Mouse (Mus musculus): ENCODE data around the gene Fxyd7. TPM values are rescaled to one million over a fixed set of nuclear protein-coding genes. Genes with fewer than 3 reads are reported as not detected.

Fxyd7 gene
- polyA plus RNA-seq, 1 experiment from 2014 or later = 49.2 TPM

DNA sequence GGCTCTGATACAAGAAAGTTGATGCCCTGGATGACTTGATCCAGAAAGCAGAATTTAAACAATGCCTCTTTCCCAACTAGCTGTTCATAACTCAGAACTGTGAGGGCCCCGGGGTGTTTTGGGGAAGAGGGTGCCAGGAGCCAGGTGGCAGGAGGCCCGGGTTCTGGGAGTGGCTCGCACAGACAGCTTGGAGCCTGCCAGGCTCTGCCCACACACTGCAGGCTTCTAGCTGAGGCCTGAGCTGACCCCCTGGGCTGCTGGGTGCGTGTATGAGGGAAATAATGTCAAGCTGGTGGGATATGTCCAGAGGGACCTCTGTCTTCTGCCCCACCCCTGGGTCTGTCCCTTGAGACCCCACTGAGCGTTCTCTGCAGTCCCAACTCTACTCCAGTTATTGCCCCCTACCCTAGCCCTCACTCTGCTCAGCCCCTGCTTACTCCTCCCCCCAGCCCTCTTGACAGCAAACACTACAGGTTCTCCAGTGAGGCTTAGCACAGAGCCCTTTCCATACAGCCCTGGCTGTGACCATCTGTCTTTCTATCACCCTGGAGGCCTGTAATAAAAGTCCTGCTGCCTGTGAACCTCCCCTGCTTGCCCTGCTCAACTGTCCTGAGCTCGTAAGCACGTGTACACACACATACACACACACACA, 22.9 kb upstream of the Fxyd7 start:
- 0 out of 2 replicates have a peak, but pooled peaks have one; percentile 37 for ATAC-seq

DNA sequence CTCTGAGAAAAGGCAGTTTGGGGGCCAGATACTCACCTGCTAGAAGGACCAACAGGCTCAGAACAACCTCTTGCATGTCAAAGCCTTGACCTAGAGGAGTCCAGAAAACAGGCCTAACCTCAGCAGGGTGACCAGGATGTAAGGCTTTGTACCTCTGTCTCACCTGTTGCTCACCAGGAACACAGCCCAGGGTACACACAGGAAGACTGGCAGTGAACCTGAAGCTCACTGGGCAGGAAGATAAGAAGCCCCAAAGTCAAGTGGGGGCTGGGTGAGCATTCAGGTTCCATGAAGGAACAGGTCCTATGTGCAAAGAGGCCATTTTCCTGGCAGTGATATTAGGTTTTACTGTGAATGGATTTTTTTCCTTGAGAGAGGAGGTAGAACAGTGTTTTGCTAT, 22.3 kb upstream of the Fxyd7 start:
- Histone ChIP-seq H3K27me3 (no peaks in the 10 kb centered on the region), H3K9me3 (no peaks in the 10 kb centered on the region), H3K27ac (no peak overlapping the region), H3K9ac (replicated peaks) (no peak overlapping the region), H3K4me3 (replicated peaks) (no peak overlapping the region), H3K36me3 (no peaks in the 10 kb centered on the region), H3K4me1 (replicated peaks) (no peaks in the 10 kb centered on the region), H3K4me2 (replicated peaks) (no peak overlapping the region)
- ATAC-seq = no peak

More for the DNA sequence above, 22.9 kb upstream of the Fxyd7 start:
- Histone ChIP-seq H3K4me1 (replicated peaks) (no peaks in the 10 kb centered on the region), H3K36me3 (no peaks in the 10 kb centered on the region), H3K4me3 (replicated peaks) (no peak overlapping the region), H3K27me3 (no peaks in the 10 kb centered on the region), H3K9me3 (no peaks in the 10 kb centered on the region), H3K9ac (replicated peaks) (no peak overlapping the region), H3K4me2 (replicated peaks) (no peak overlapping the region), H3K27ac (no peak overlapping the region)
- 73% methylated on average over 7 of the region's 7 CpGs for WGBS

DNA sequence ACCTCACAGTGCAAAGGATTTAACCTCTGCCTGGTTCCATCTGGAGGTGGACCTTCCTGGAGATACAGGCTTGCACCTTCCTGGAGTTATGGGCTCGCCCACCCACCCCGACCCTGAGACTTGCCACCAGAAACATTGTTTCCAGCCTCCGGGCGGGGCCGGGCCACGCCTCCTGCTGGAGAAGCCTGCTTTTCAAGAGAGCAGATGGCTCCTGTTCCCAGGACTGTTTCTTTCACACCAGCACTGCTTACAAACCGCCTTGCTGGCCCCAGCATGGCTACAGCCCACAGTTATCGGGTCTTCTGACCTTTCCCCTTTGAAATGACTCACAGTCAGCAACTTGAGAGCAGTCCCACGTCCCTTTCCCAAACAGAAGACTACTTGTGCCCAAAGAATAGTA, 21.1 kb upstream of the Fxyd7 start:
- Histone ChIP-seq H3K4me1 (replicated peaks) (no peaks in the 10 kb centered on the region), H3K9me3 (no peaks in the 10 kb centered on the region), H3K4me2 (replicated peaks) (no peak overlapping the region), H3K27ac (no peak overlapping the region), H3K4me3 (replicated peaks) (no peak overlapping the region), H3K9ac (replicated peaks) (no peak overlapping the region), H3K36me3 (no peaks in the 10 kb centered on the region), H3K27me3 (no peaks in the 10 kb centered on the region)
- no peak for ATAC-seq
- WGBS = 51% methylated on average over 9 of the region's 9 CpGs

DNA sequence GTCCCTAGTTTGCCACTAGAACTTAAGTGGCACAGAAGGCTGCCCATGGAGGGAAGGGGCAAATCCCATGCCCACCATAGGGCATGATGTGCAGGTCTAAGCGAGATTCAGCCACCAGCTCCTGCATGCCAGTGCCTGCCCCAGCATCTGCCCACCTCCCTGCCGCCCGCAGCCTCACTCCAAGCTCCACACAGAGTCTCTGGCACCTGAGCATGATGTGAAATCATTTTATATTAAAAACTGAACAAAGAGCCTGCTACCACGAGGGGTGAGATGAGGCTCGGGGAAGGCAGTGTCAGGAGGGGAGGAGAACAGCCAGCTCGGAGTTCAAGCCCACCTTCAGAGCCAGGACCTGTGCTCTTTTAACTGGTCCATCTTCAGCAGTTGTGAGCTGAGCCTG, 19.1 kb upstream of the Fxyd7 start:
- Histone ChIP-seq H3K36me3 (no peaks in the 10 kb centered on the region), H3K4me3 (replicated peaks) (no peak overlapping the region), H3K4me1 (replicated peaks) (no peaks in the 10 kb centered on the region), H3K9me3 (no peaks in the 10 kb centered on the region), H3K27me3 (no peaks in the 10 kb centered on the region), H3K27ac (no peak overlapping the region), H3K9ac (replicated peaks) (no peak overlapping the region), H3K4me2 (replicated peaks) (no peak overlapping the region)
- whole genome bisulfite sequencing = 87% methylated on average over 6 of the region's 6 CpGs
- no peak for ATAC-seq

DNA sequence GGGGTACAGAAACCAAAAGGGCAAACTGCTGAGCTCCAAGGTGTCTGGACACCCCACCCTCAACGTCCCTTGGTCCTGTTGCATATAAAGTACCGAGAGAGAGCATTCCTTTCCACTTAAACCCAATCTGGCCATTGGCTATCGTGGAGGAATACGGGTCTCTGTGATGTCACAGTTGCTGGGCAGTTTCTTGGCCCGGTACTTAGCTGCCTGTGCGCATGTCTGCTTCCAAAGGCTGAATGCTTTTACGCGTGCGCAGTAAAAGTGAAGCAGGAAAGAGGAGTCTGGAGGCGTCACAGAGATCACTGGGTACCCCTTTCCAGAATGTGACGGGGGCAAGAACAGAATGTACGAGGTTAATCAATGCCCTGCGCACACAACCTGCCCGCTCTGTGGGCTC, 18.2 kb upstream of the Fxyd7 start:
- H3K9me3 ChIP-seq = no peaks in the 10 kb centered on the region
- H3K4me2 ChIP-seq (replicated peaks) = no peak overlapping the region
- H3K27ac ChIP-seq = no peak overlapping the region
- H3K36me3 ChIP-seq = no peaks in the 10 kb centered on the region
- H3K4me1 ChIP-seq (replicated peaks) = no peaks in the 10 kb centered on the region
- no peak for ATAC-seq
- no peak overlapping the region for H3K9ac ChIP-seq (replicated peaks)
- H3K27me3 ChIP-seq = no peaks in the 10 kb centered on the region
- 87% methylated on average over 14 of the region's 14 CpGs for WGBS
- H3K4me3 ChIP-seq (replicated peaks) = no peak overlapping the region

DNA sequence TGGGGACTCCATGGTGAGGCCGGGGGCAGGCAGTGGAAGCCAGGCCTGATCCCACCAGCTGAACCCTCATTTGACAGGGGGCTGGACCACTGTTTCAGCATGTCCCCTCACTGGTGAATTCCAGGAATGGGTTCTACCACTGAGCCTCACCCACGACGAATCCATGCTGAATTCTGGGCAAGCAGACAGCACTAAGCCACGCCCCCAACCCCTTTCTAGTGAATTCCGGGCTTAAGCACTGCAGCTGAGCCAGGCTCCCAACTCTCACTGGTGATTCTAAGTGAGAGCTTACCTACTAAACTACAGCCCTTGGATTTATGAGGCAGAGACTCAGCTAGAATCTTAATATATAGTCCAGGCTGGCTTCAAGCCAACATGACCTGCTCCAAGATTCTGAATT, 16.6 kb upstream of the Fxyd7 start:
- no peaks in the 10 kb centered on the region for H3K27me3 ChIP-seq
- no peaks in the 10 kb centered on the region for H3K9me3 ChIP-seq
- WGBS = 49% methylated on average over 5 of the region's 5 CpGs
- no peaks in the 10 kb centered on the region for H3K4me1 ChIP-seq (replicated peaks)
- no peak overlapping the region for H3K27ac ChIP-seq
- H3K36me3 ChIP-seq = no peaks in the 10 kb centered on the region
- H3K9ac ChIP-seq (replicated peaks) = no peak overlapping the region
- H3K4me3 ChIP-seq (replicated peaks) = no peak overlapping the region
- no peak for ATAC-seq
- no peak overlapping the region for H3K4me2 ChIP-seq (replicated peaks)

DNA sequence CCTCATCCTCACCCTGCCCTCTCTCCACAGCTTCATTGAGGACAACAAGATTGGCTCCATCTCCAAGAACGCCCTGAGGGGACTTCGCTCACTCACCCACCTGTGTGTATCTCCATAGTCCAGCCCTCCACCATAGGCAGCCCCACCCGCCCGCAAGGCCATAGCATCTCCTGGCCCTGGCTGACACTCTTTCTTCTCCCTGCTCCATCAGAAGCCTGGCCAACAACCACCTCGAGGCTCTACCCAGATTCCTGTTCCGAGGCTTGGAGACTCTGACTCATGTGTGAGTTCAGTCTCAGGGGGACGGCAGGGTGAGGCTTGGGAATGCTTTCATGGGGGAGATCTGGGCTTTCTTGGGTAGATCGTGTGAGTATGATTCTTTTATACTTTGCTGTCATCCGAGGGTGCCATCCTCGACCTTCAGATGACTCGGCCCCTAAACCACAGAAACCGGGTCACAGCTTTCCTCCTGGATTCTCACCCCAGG, 11.8 kb upstream of the Fxyd7 start:
- H3K4me3 ChIP-seq (replicated peaks) = no peak overlapping the region
- 91% methylated on average over 12 of the region's 12 CpGs for whole genome bisulfite sequencing
- no peaks in the 10 kb centered on the region for H3K9me3 ChIP-seq
- no peak overlapping the region for H3K9ac ChIP-seq (replicated peaks)
- H3K27me3 ChIP-seq = no peaks in the 10 kb centered on the region
- no peak for ATAC-seq
- H3K4me1 ChIP-seq (replicated peaks) = no peaks in the 10 kb centered on the region
- no peak overlapping the region for H3K27ac ChIP-seq
- H3K4me2 ChIP-seq (replicated peaks) = no peak overlapping the region
- H3K36me3 ChIP-seq = no peaks in the 10 kb centered on the region

DNA sequence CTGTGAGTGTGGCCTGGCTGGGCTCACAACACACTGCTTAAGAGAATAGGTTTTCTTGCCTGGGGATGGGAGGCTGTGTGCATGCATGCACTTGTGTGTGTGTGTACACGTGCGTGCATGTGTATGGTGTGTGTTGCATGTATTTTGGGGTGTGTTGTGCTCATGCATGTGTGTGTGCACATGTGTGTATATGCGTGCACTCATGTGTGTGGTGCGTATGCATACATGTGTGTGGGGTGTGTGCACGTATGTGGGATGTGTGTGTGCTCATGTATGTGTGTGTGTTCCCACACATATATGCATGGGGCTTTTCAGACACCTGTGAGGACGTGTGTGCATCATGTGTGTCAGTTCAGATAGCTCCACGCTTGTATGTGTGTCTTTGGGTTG, 9.3 kb upstream of the Fxyd7 start:
- ATAC-seq = no peak
- Histone ChIP-seq H3K4me3 (replicated peaks) (no peak overlapping the region), H3K4me2 (replicated peaks) (no peak overlapping the region), H3K27ac (no peak overlapping the region), H3K27me3 (no peaks in the 10 kb centered on the region), H3K4me1 (replicated peaks) (peaks cover under 1% of the 10 kb centered on the region; the same call in 1 of the 2 replicates), H3K9ac (replicated peaks) (no peak overlapping the region), H3K36me3 (no peaks in the 10 kb centered on the region), H3K9me3 (no peaks in the 10 kb centered on the region)
- WGBS = 89% methylated on average over 7 of the region's 7 CpGs

DNA sequence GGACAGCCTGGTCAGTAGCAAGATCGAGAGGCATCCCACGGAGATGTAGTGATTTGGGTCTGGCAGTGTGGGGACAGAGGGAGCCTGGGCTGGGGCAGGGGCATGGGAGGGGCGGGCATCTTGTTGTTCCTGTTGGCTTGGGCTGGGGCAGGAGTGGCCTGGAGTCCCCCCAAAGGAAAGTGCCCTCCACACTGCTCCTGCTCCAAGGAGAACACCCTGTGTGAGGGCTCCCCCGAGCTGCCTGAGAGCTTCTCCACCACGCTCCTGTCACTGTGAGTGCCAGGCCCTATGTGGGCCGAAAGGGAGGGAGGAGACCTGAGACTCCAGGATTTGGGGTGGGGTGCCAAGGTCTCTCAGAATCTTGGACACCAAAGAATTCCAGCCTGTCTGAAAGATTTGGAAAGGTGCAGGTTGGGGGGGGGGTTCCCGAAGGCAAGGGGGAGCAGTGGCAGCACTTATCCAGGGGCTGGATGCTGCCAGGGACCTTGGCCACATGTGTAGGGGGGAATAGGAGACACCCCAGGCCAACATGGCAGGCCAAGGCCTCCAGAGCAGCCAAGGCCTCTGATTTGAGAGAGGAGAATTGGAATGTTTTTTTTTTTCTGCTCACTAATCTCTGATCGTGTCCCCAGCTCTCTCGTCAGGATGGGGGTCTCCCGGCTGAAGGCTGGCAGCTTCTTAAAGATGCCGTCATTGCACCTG, 8.8 kb upstream of the Fxyd7 start:
- Histone ChIP-seq H3K36me3 (no peaks in the 10 kb centered on the region), H3K27me3 (0 out of 2 replicates have a peak, but pooled peaks cover 3% of the 10 kb centered on the region), H3K27ac (peak overlapping the region; percentile 9; the same call in 1 of the 2 replicates), H3K4me3 (replicated peaks) (no peak overlapping the region), H3K9me3 (no peaks in the 10 kb centered on the region), H3K9ac (replicated peaks) (no peak overlapping the region), H3K4me1 (replicated peaks) (peaks cover 6% of the 10 kb centered on the region), H3K4me2 (replicated peaks) (no peak overlapping the region)
- no peak for ATAC-seq
- WGBS = 60% methylated on average over 11 of the region's 11 CpGs

DNA sequence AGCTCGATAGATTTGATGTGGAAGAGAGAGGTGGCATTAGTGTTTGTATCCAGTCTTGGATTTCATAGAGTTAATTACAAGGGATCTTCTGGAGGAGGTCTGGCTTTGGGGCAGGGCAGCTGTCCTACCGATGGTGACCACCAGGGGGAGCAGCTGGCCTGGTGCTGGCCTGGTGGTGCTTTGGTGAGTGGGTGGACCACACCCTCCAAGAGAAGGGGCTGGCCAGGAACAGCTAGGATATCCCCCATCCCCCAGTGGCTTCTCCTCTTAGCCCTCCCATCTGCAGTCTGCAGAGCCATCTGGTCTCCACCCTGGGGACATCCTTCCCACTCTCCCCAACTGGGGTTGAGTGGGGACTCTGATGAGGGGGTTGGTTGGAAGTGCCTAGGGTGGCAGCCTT, 7.8 kb upstream of the Fxyd7 start, which contains the start of gene Lgi4:
TSS of gene Lgi4 (plus strand) at position 235 of the 400 bp plus-strand sequence.
- Histone ChIP-seq H3K36me3 (no peaks in the 10 kb centered on the region), H3K9ac (replicated peaks) (no peak within 1 kb of the TSS), H3K27ac (peak within 1 kb of the TSS; percentile 9; the same call in 1 of the 2 replicates), H3K4me3 (replicated peaks) (no peak within 1 kb of the TSS), H3K9me3 (no peaks in the 10 kb centered on the region), H3K4me2 (replicated peaks) (no peak within 1 kb of the TSS), H3K4me1 (replicated peaks) (peaks cover 12% of the 10 kb centered on the region), H3K27me3 (peaks cover 11% of the 10 kb centered on the region)
- WGBS = 2% methylated on average over 2 of the region's 2 CpGs
- peak; percentile 70 for ATAC-seq

DNA sequence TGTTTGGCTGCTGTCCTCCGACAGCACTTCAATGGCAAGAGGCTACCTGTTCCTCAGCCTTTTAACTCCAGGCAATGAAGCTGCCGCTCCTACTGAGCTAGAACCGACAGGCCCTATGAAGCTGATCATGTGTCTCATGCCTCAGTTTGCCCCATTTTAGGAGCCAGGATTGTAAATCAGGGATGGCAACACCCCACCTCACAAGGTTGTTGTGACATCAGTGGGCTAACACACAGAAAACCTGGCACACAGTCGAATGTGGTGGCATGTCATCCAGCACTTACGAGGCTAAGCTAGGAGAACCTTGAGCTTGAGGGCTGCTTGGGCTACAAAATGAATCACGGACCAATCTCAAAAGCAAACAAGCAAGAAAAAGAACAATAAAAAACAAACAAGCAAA, 6.9 kb upstream of the Fxyd7 start:
- no peak overlapping the region for H3K9ac ChIP-seq (replicated peaks)
- peaks cover 12% of the 10 kb centered on the region for H3K4me1 ChIP-seq (replicated peaks)
- H3K27ac ChIP-seq = no peak overlapping the region
- H3K4me3 ChIP-seq (replicated peaks) = no peak overlapping the region
- peaks cover 20% of the 10 kb centered on the region for H3K27me3 ChIP-seq
- H3K4me2 ChIP-seq (replicated peaks) = no peak overlapping the region
- H3K36me3 ChIP-seq = no peaks in the 10 kb centered on the region
- no peaks in the 10 kb centered on the region for H3K9me3 ChIP-seq
- WGBS = 88% methylated on average over 6 of the region's 6 CpGs
- no peak for ATAC-seq

DNA sequence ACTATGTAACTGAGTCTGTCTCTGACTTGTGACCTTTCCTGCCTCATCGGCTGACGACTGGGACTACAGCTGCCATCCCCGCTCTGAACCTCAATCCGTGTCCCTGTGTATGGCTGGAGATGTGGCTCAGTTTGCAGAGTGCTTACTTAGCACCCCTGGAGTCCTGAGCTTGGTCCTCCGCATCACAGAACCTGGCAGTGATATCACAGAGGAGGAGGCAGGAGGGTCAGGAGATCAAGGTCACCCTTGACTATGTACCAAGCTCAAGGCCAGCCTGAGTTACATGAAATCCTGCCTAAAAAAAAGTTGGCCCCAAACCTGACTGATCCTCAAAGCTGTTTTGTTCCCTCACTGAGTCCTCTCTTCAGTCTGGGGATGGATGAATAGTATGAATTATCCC, 6.5 kb upstream of the Fxyd7 start:
- Histone ChIP-seq H3K36me3 (no peaks in the 10 kb centered on the region), H3K4me1 (replicated peaks) (peaks cover 17% of the 10 kb centered on the region), H3K4me2 (replicated peaks) (no peak overlapping the region), H3K27ac (no peak overlapping the region), H3K9ac (replicated peaks) (no peak overlapping the region), H3K4me3 (replicated peaks) (no peak overlapping the region), H3K9me3 (no peaks in the 10 kb centered on the region), H3K27me3 (peaks cover 25% of the 10 kb centered on the region)
- 74% methylated on average over 5 of the region's 5 CpGs for WGBS
- no peak for ATAC-seq

Measured in midbrain, embryonic 13.5 days (tissue).